Mouse (Mus musculus): Measurements from ENCODE around the gene Zdhhc20. TPM values are rescaled to one million over a fixed set of nuclear protein-coding genes. Genes with fewer than 3 reads are reported as not detected.

Zdhhc20 gene
- polyA plus RNA-seq, 1 experiment from 2014 or later, result 46.1 TPM

GRCm38 (mm10) chr14:57894346-57894745, 4.3 kb upstream of the Zdhhc20 start:
- H3K4me3 ChIP-seq (replicated peaks; ENCODE audit: low read depth, low read length), result no peak overlapping the region
- H3K27ac ChIP-seq, result no peak overlapping the region
- no peak for ATAC-seq (replicated peaks; ENCODE audit: low FRiP score, low read depth)
- no peak for DNase-seq (ENCODE audit: low spot score)
- no peaks in the 10 kb centered on the region for H3K36me3 ChIP-seq (ENCODE audit: insufficient read depth, low read length)
- no peak for TF ChIP-seq CTCF (IDR thresholded peaks at IDR 0.05; ENCODE audit: low read depth)
- H3K9me3 ChIP-seq (replicated peaks; ENCODE audit: low read length), result no peaks in the 10 kb centered on the region
- H3K9ac ChIP-seq (ENCODE audit: low read depth, low read length), result no peak overlapping the region
- 90% methylated on average over 2 of the region's 2 CpGs for WGBS
- no peak overlapping the region for H3K4me2 ChIP-seq (ENCODE audit: low read length)
- H3K27me3 ChIP-seq (ENCODE audit: insufficient read depth, low read length), result no peaks in the 10 kb centered on the region
- no peaks in the 10 kb centered on the region for H3K4me1 ChIP-seq (replicated peaks; ENCODE audit: insufficient read depth, low read length)

- H3K27ac ChIP-seq, result no peak overlapping the region
- peak; percentile 73 for DNase-seq (ENCODE audit: low spot score)
- H3K4me2 ChIP-seq (ENCODE audit: low read length), result no peak overlapping the region
- no peaks in the 10 kb centered on the region for H3K36me3 ChIP-seq (ENCODE audit: insufficient read depth, low read length)
- no peak overlapping the region for H3K4me3 ChIP-seq (replicated peaks; ENCODE audit: low read depth, low read length)
- H3K27me3 ChIP-seq (ENCODE audit: insufficient read depth, low read length), result no peaks in the 10 kb centered on the region
- no peak overlapping the region for H3K9ac ChIP-seq (ENCODE audit: low read depth, low read length)
- H3K4me1 ChIP-seq (replicated peaks; ENCODE audit: insufficient read depth, low read length), result no peaks in the 10 kb centered on the region
- no peak for TF ChIP-seq CTCF (IDR thresholded peaks at IDR 0.05; ENCODE audit: low read depth)
- ATAC-seq (replicated peaks; ENCODE audit: low FRiP score, low read depth), result no peak
- WGBS, result 90% methylated on average over 1 of the region's 1 CpGs
- H3K9me3 ChIP-seq (replicated peaks; ENCODE audit: low read length), result no peaks in the 10 kb centered on the region
Measured at GRCm38 (mm10) chr14:57892961-57893360, 2.9 kb upstream of the Zdhhc20 start.

- WGBS, result 0% methylated on average over 34 of the region's 37 CpGs
Measured at GRCm38 (mm10) chr14:57889541-57890010, 500 bp downstream of the Zdhhc20 start.

GRCm38 (mm10) chr14:57887171-57887570, 2.9 kb downstream of the Zdhhc20 start:
- no peaks in the 10 kb centered on the region for H3K36me3 ChIP-seq (ENCODE audit: insufficient read depth, low read length)
- H3K9me3 ChIP-seq (replicated peaks; ENCODE audit: low read length), result no peaks in the 10 kb centered on the region
- TF ChIP-seq CTCF (IDR thresholded peaks at IDR 0.05; ENCODE audit: low read depth), result no peak
- DNase-seq (ENCODE audit: low spot score) (peak; percentile 69), ATAC-seq (replicated peaks; ENCODE audit: low FRiP score, low read depth) (no peak)
- H3K27me3 ChIP-seq (ENCODE audit: insufficient read depth, low read length), result no peaks in the 10 kb centered on the region
- H3K9ac ChIP-seq (ENCODE audit: low read depth, low read length), result no peak overlapping the region
- H3K4me3 ChIP-seq (replicated peaks; ENCODE audit: low read depth, low read length), result no peak overlapping the region
- no peak overlapping the region for H3K27ac ChIP-seq
- H3K4me2 ChIP-seq (ENCODE audit: low read length), result 0 out of 2 replicates have a peak overlapping the region, but pooled peaks have one; percentile 2
- H3K4me1 ChIP-seq (replicated peaks; ENCODE audit: insufficient read depth, low read length), result peaks cover 8% of the 10 kb centered on the region
- WGBS, result 61% methylated on average over 8 of the region's 8 CpGs

More at GRCm38 (mm10) chr14:57889541-57890010, 500 bp downstream of the Zdhhc20 start:
- ATAC-seq (replicated peaks; ENCODE audit: low FRiP score, low read depth), result no peak; the same call in 1 of the 2 replicates
- DNase-seq (ENCODE audit: low spot score), result peak; percentile 65
- Histone ChIP-seq H3K4me3 (replicated peaks; ENCODE audit: low read depth, low read length) (peak overlapping the region; percentile 76), H3K27ac (peak overlapping the region; percentile 90), H3K4me1 (replicated peaks; ENCODE audit: insufficient read depth, low read length) (no peaks in the 10 kb centered on the region; the same call in 1 of the 2 replicates), H3K9me3 (replicated peaks; ENCODE audit: low read length) (no peaks in the 10 kb centered on the region), H3K27me3 (ENCODE audit: insufficient read depth, low read length) (no peaks in the 10 kb centered on the region), H3K9ac (ENCODE audit: low read depth, low read length) (peak overlapping the region; percentile 91), H3K36me3 (ENCODE audit: insufficient read depth, low read length) (no peaks in the 10 kb centered on the region), H3K4me2 (ENCODE audit: low read length) (peak overlapping the region; percentile 82)
- no peak for TF ChIP-seq CTCF (IDR thresholded peaks at IDR 0.05; ENCODE audit: low read depth)

GRCm38 (mm10) chr14:57886032-57886431, 4.0 kb downstream of the Zdhhc20 start:
- DNase-seq (ENCODE audit: low spot score) (no peak), ATAC-seq (replicated peaks; ENCODE audit: low FRiP score, low read depth) (no peak)
- WGBS, result 77% methylated on average over 2 of the region's 2 CpGs
- Histone ChIP-seq H3K9ac (ENCODE audit: low read depth, low read length) (no peak overlapping the region), H3K36me3 (ENCODE audit: insufficient read depth, low read length) (no peaks in the 10 kb centered on the region), H3K4me2 (ENCODE audit: low read length) (no peak overlapping the region), H3K9me3 (replicated peaks; ENCODE audit: low read length) (no peaks in the 10 kb centered on the region), H3K4me3 (replicated peaks; ENCODE audit: low read depth, low read length) (no peak overlapping the region), H3K4me1 (replicated peaks; ENCODE audit: insufficient read depth, low read length) (peaks cover 15% of the 10 kb centered on the region), H3K27me3 (ENCODE audit: insufficient read depth, low read length) (no peaks in the 10 kb centered on the region), H3K27ac (no peak overlapping the region)
- TF ChIP-seq CTCF (IDR thresholded peaks at IDR 0.05; ENCODE audit: low read depth), result no peak

- Histone ChIP-seq H3K36me3 (ENCODE audit: insufficient read depth, low read length) (no peaks in the 10 kb centered on the region), H3K4me1 (replicated peaks; ENCODE audit: insufficient read depth, low read length) (peaks cover 15% of the 10 kb centered on the region), H3K4me2 (ENCODE audit: low read length) (no peak overlapping the region), H3K9ac (ENCODE audit: low read depth, low read length) (no peak overlapping the region), H3K9me3 (replicated peaks; ENCODE audit: low read length) (no peaks in the 10 kb centered on the region), H3K27ac (no peak overlapping the region), H3K4me3 (replicated peaks; ENCODE audit: low read depth, low read length) (no peak overlapping the region), H3K27me3 (ENCODE audit: insufficient read depth, low read length) (no peaks in the 10 kb centered on the region)
- TF ChIP-seq CTCF (IDR thresholded peaks at IDR 0.05; ENCODE audit: low read depth), result no peak
- DNase-seq (ENCODE audit: low spot score) (no peak), ATAC-seq (replicated peaks; ENCODE audit: low FRiP score, low read depth) (no peak)
- WGBS, result 82% methylated on average over 3 of the region's 3 CpGs
Measured at GRCm38 (mm10) chr14:57883341-57883740, 6.7 kb downstream of the Zdhhc20 start.

GRCm38 (mm10) chr14:57882720-57883119, 7.4 kb downstream of the Zdhhc20 start:
- no peak for TF ChIP-seq CTCF (IDR thresholded peaks at IDR 0.05; ENCODE audit: low read depth)
- ATAC-seq (replicated peaks; ENCODE audit: low FRiP score, low read depth), result no peak
- no peak for DNase-seq (ENCODE audit: low spot score)

More at GRCm38 (mm10) chr14:57882720-57883119, 7.4 kb downstream of the Zdhhc20 start:
- peak overlapping the region; percentile 50; the same call in 1 of the 2 replicates for H3K27ac ChIP-seq
- H3K4me1 ChIP-seq (replicated peaks; ENCODE audit: insufficient read depth, low read length), result peaks cover 15% of the 10 kb centered on the region
- no peak overlapping the region for H3K4me3 ChIP-seq (replicated peaks; ENCODE audit: low read depth, low read length)
- 48% methylated on average over 4 of the region's 4 CpGs for WGBS
- no peaks in the 10 kb centered on the region for H3K36me3 ChIP-seq (ENCODE audit: insufficient read depth, low read length)
- H3K9ac ChIP-seq (ENCODE audit: low read depth, low read length), result no peak overlapping the region
- H3K4me2 ChIP-seq (ENCODE audit: low read length), result no peak overlapping the region
- no peaks in the 10 kb centered on the region for H3K27me3 ChIP-seq (ENCODE audit: insufficient read depth, low read length)
- H3K9me3 ChIP-seq (replicated peaks; ENCODE audit: low read length), result no peaks in the 10 kb centered on the region

Measured in kidney, postnatal 0 days (tissue).